Mouse (Mus musculus): ENCODE results near the gene Ddx52. TPM values are rescaled to one million over a fixed set of nuclear protein-coding genes. Genes with fewer than 3 reads are reported as not detected.

The Ddx52 gene
- polyA plus RNA-seq, 1 experiment from 2014 or later = 23.0 TPM

GRCm38 (mm10) chr11:83977810-83978209, 35.9 kb downstream of the Ddx52 start:
- Histone ChIP-seq H3K4me2 (replicated peaks; ENCODE audit: low read depth, low read length) (no peak overlapping the region), H3K4me3 (ENCODE audit: low read depth, low read length) (no peak overlapping the region), H3K9me3 (ENCODE audit: low read length) (no peaks in the 10 kb centered on the region), H3K27ac (ENCODE audit: low read length) (no peak overlapping the region), H3K36me3 (ENCODE audit: insufficient read depth, low read length) (peaks cover 27% of the 10 kb centered on the region), H3K27me3 (replicated peaks; ENCODE audit: insufficient read depth, low read length) (no peaks in the 10 kb centered on the region), H3K4me1 (ENCODE audit: insufficient read depth, low read depth, low read length) (no peaks in the 10 kb centered on the region), H3K9ac (replicated peaks; ENCODE audit: low read depth) (no peak overlapping the region)
- ATAC-seq (no peak), DNase-seq (ENCODE audit: low spot score) (no peak)
- TF ChIP-seq EP300 (IDR thresholded peaks at IDR 0.05) (no peak), CTCF (IDR thresholded peaks at IDR 0.05) (no peak)
- WGBS = 88% methylated on average over 2 of the region's 2 CpGs

GRCm38 (mm10) chr11:83979992-83980391, 38.1 kb downstream of the Ddx52 start:
- Histone ChIP-seq H3K4me3 (ENCODE audit: low read depth, low read length) (no peak overlapping the region), H3K4me2 (replicated peaks; ENCODE audit: low read depth, low read length) (no peak overlapping the region), H3K9ac (replicated peaks; ENCODE audit: low read depth) (no peak overlapping the region), H3K36me3 (ENCODE audit: insufficient read depth, low read length) (peaks cover 23% of the 10 kb centered on the region), H3K9me3 (ENCODE audit: low read length) (no peaks in the 10 kb centered on the region), H3K27ac (ENCODE audit: low read length) (no peak overlapping the region), H3K27me3 (replicated peaks; ENCODE audit: insufficient read depth, low read length) (no peaks in the 10 kb centered on the region), H3K4me1 (ENCODE audit: insufficient read depth, low read depth, low read length) (no peaks in the 10 kb centered on the region)
- ATAC-seq (no peak), DNase-seq (ENCODE audit: low spot score) (no peak)
- TF ChIP-seq EP300 (IDR thresholded peaks at IDR 0.05) = no peak
- TF ChIP-seq CTCF (IDR thresholded peaks at IDR 0.05) = no peak
- WGBS = 83% methylated on average over 6 of the region's 6 CpGs

- 74% methylated on average over 10 of the region's 10 CpGs for WGBS
- Histone ChIP-seq H3K36me3 (ENCODE audit: insufficient read depth, low read length) (peaks cover 28% of the 10 kb centered on the region), H3K4me1 (ENCODE audit: insufficient read depth, low read depth, low read length) (no peaks in the 10 kb centered on the region), H3K9ac (replicated peaks; ENCODE audit: low read depth) (no peak overlapping the region), H3K9me3 (ENCODE audit: low read length) (no peaks in the 10 kb centered on the region), H3K4me3 (ENCODE audit: low read depth, low read length) (no peak overlapping the region), H3K4me2 (replicated peaks; ENCODE audit: low read depth, low read length) (no peak overlapping the region), H3K27me3 (replicated peaks; ENCODE audit: insufficient read depth, low read length) (no peaks in the 10 kb centered on the region), H3K27ac (ENCODE audit: low read length) (no peak overlapping the region)
- ATAC-seq = no peak
- no peak for TF ChIP-seq EP300 (IDR thresholded peaks at IDR 0.05)
- TF ChIP-seq CTCF (IDR thresholded peaks at IDR 0.05) = no peak
- DNase-seq (ENCODE audit: low spot score) = no peak
These were observed 39.5 kb downstream of the Ddx52 start for GRCm38 (mm10) chr11:83981338-83981737.

GRCm38 (mm10) chr11:83991701-83992100, 49.8 kb downstream of the Ddx52 start:
- no peaks in the 10 kb centered on the region for H3K27me3 ChIP-seq (replicated peaks; ENCODE audit: insufficient read depth, low read length)
- DNase-seq (ENCODE audit: low spot score) = peak; percentile 20
- no peak overlapping the region for H3K4me2 ChIP-seq (replicated peaks; ENCODE audit: low read depth, low read length)
- no peaks in the 10 kb centered on the region for H3K4me1 ChIP-seq (ENCODE audit: insufficient read depth, low read depth, low read length)
- H3K9ac ChIP-seq (replicated peaks; ENCODE audit: low read depth) = no peak overlapping the region
- H3K27ac ChIP-seq (ENCODE audit: low read length) = no peak overlapping the region
- H3K9me3 ChIP-seq (ENCODE audit: low read length) = no peaks in the 10 kb centered on the region
- ATAC-seq = no peak
- H3K36me3 ChIP-seq (ENCODE audit: insufficient read depth, low read length) = peaks cover 32% of the 10 kb centered on the region; the same call in 1 of the 2 replicates
- WGBS = 61% methylated on average over 4 of the region's 4 CpGs
- no peak for TF ChIP-seq CTCF (IDR thresholded peaks at IDR 0.05)
- TF ChIP-seq EP300 (IDR thresholded peaks at IDR 0.05) = no peak
- no peak overlapping the region for H3K4me3 ChIP-seq (ENCODE audit: low read depth, low read length)

GRCm38 (mm10) chr11:83993428-83993827, 51.6 kb downstream of the Ddx52 start:
- TF ChIP-seq CTCF (IDR thresholded peaks at IDR 0.05) (no peak), EP300 (IDR thresholded peaks at IDR 0.05) (0 out of 2 replicates have a peak, but pooled peaks have one; percentile 7)
- no peaks in the 10 kb centered on the region for H3K4me1 ChIP-seq (ENCODE audit: insufficient read depth, low read depth, low read length)
- 19% methylated on average over 2 of the region's 2 CpGs for WGBS
- H3K27ac ChIP-seq (ENCODE audit: low read length) = no peak overlapping the region
- H3K4me2 ChIP-seq (replicated peaks; ENCODE audit: low read depth, low read length) = no peak overlapping the region
- H3K4me3 ChIP-seq (ENCODE audit: low read depth, low read length) = no peak overlapping the region
- peaks cover 24% of the 10 kb centered on the region for H3K36me3 ChIP-seq (ENCODE audit: insufficient read depth, low read length)
- H3K27me3 ChIP-seq (replicated peaks; ENCODE audit: insufficient read depth, low read length) = no peaks in the 10 kb centered on the region
- H3K9ac ChIP-seq (replicated peaks; ENCODE audit: low read depth) = no peak overlapping the region
- DNase-seq (ENCODE audit: low spot score) = peak; percentile 13
- H3K9me3 ChIP-seq (ENCODE audit: low read length) = no peaks in the 10 kb centered on the region
- peak; percentile 30; the same call in 1 of the 2 replicates for ATAC-seq

- WGBS = 75% methylated on average over 3 of the region's 3 CpGs
- TF ChIP-seq EP300 (IDR thresholded peaks at IDR 0.05) = no peak
- 0 out of 2 replicates have a peak, but pooled peaks have one; percentile 1 for TF ChIP-seq CTCF (IDR thresholded peaks at IDR 0.05)
- DNase-seq (ENCODE audit: low spot score) (no peak), ATAC-seq (no peak)
- Histone ChIP-seq H3K27me3 (replicated peaks; ENCODE audit: insufficient read depth, low read length) (no peaks in the 10 kb centered on the region), H3K27ac (ENCODE audit: low read length) (no peak overlapping the region), H3K9me3 (ENCODE audit: low read length) (no peaks in the 10 kb centered on the region), H3K4me3 (ENCODE audit: low read depth, low read length) (no peak overlapping the region), H3K36me3 (ENCODE audit: insufficient read depth, low read length) (peaks cover 32% of the 10 kb centered on the region), H3K4me1 (ENCODE audit: insufficient read depth, low read depth, low read length) (no peaks in the 10 kb centered on the region), H3K9ac (replicated peaks; ENCODE audit: low read depth) (no peak overlapping the region), H3K4me2 (replicated peaks; ENCODE audit: low read depth, low read length) (no peak overlapping the region)
These were observed 52.6 kb downstream of the Ddx52 start for GRCm38 (mm10) chr11:83994481-83994880.

- H3K4me3 ChIP-seq (ENCODE audit: low read depth, low read length) = no peak overlapping the region
- H3K4me2 ChIP-seq (replicated peaks; ENCODE audit: low read depth, low read length) = no peak overlapping the region
- H3K27ac ChIP-seq (ENCODE audit: low read length) = no peak overlapping the region
- TF ChIP-seq EP300 (IDR thresholded peaks at IDR 0.05) = no peak
- no peak for TF ChIP-seq CTCF (IDR thresholded peaks at IDR 0.05)
- 81% methylated on average over 2 of the region's 2 CpGs for WGBS
- H3K9me3 ChIP-seq (ENCODE audit: low read length) = no peaks in the 10 kb centered on the region
- H3K27me3 ChIP-seq (replicated peaks; ENCODE audit: insufficient read depth, low read length) = no peaks in the 10 kb centered on the region
- DNase-seq (ENCODE audit: low spot score) (no peak), ATAC-seq (no peak)
- no peak overlapping the region for H3K9ac ChIP-seq (replicated peaks; ENCODE audit: low read depth)
- H3K4me1 ChIP-seq (ENCODE audit: insufficient read depth, low read depth, low read length) = no peaks in the 10 kb centered on the region
- peaks cover 29% of the 10 kb centered on the region for H3K36me3 ChIP-seq (ENCODE audit: insufficient read depth, low read length)
These were observed 53.7 kb downstream of the Ddx52 start for GRCm38 (mm10) chr11:83995535-83995950.
